32 mouse cellular contexts compared by ENCODE assay signal in the genomic region with DNA sequence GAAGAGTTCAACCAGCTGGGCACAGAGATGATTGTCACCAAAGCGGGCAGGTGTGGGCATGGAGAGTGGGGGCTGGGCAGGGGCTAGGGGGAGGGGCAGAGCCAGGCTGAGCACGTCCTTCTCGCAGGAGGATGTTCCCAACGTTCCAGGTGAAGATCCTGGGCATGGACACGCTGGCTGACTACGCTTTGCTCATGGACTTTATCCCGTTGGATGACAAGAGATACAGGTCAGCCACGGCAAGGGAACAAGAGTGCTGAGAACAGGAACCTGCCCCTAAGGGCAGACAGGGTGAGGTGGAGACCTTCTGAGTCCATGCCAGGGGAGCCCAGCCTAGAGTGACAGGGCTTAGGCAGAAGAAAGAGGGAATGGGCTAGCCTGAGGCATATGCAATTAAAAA. TPM values are rescaled to one million over a fixed set of nuclear protein-coding genes. Genes with fewer than 3 reads are reported as not detected.
DNase-seq lines count a peak whose midpoint lies in the region; ATAC-seq and TF ChIP-seq lines count a peak whose summit lies in the region.
"Had no signal": no experiment of that assay in that cellular context is flagged by ENCODE, and none has a peak within 500 bp of the region (broad histone marks: within the 10 kb centered on the region; RNA-seq: fewer than 3 reads in every experiment).

No protein-coding gene starts in this region.

- no peak overlapping the region for H3K9ac ChIP-seq in liver, adult 2 months (ENCODE audit: low read depth, low read length)
- no peak overlapping the region for H3K9ac ChIP-seq in liver, postnatal 0 days (replicated peaks)
- no peak overlapping the region for H3K9ac ChIP-seq in midbrain, embryonic 11.5 days (ENCODE audit: low read length)
- H3K9ac ChIP-seq: embryonic facial prominence, embryonic 12.5 days; embryonic facial prominence, embryonic 15.5 days; forebrain, postnatal 0 days; hindbrain, embryonic 12.5 days; hindbrain, embryonic 15.5 days had no signal

- DNase-seq in kidney, adult 18-20 months, result peak; percentile 28
- no peak for DNase-seq in kidney, postnatal 4 days
- peak; percentile 68 for DNase-seq in liver, adult 2 months (ENCODE audit: extremely low read depth, low read depth, low spot score)
- no peak for DNase-seq in liver, postnatal 0 days
- peak; percentile 47 to 79 for DNase-seq in kidney, postnatal 25 days
- no peak for DNase-seq in midbrain, embryonic 11.5 days (ENCODE audit: low spot score, missing footprints)
- no peak for DNase-seq in left cerebral cortex, adult 2 months (ENCODE audit: extremely low spot score in 1 of 2, low spot score in 2 of 2)
- DNase-seq: adrenal gland, adult 2 months; adrenal gland, postnatal 14 days; cerebellum, adult 11 months; cerebellum, adult 2 months; cerebellum, adult 9-11 months; cerebellum, postnatal 25 days; forebrain, postnatal 0 days; gastrocnemius, postnatal 14 days had no signal

- H3K4me3 ChIP-seq in liver, adult 2 months (ENCODE audit: insufficient read depth, low read depth, low read length), result no peak overlapping the region
- no peak overlapping the region for H3K4me3 ChIP-seq in liver, postnatal 0 days (ENCODE audit: low read depth, low read length)
- no peak overlapping the region for H3K4me3 ChIP-seq in midbrain, embryonic 11.5 days (ENCODE audit: low read depth, low read length)
- no peak overlapping the region for H3K4me3 ChIP-seq in left cerebral cortex, adult 2 months
- H3K4me3 ChIP-seq: embryonic facial prominence, embryonic 12.5 days; embryonic facial prominence, embryonic 15.5 days; hindbrain, embryonic 12.5 days; hindbrain, embryonic 15.5 days had no signal

- H3K79me2 ChIP-seq in liver, adult 2 months (ENCODE audit: control insufficient read depth, insufficient read depth, low read length), result no peaks in the 10 kb centered on the region

- H3K4me1 ChIP-seq in liver, adult 2 months (ENCODE audit: control insufficient read depth, insufficient read depth, low read length), result peaks cover 13% of the 10 kb centered on the region
- peaks cover 14% of the 10 kb centered on the region for H3K4me1 ChIP-seq in liver, postnatal 0 days (ENCODE audit: insufficient read depth)
- peaks cover 13% of the 10 kb centered on the region for H3K4me1 ChIP-seq in midbrain, embryonic 11.5 days (ENCODE audit: control insufficient read depth, insufficient read depth, low read length)

- no peak for TF ChIP-seq CTCF in liver, adult 2 months (IDR thresholded peaks at IDR 0.05; ENCODE audit: low read depth, low read length)
- TF ChIP-seq CTCF in liver, postnatal 0 days (IDR thresholded peaks at IDR 0.05; ENCODE audit: low read depth), result no peak
- no peak for TF ChIP-seq CTCF in left cerebral cortex, adult 2 months (IDR thresholded peaks at IDR 0.05)

- WGBS in liver, adult 2 months, result 30% methylated on average over 8 of the region's 8 CpGs
- WGBS in liver, postnatal 0 days (ENCODE audit: insufficient replicate concordance), result 63% methylated on average over 8 of the region's 8 CpGs
- 89% methylated on average over 8 of the region's 8 CpGs for WGBS in midbrain, embryonic 11.5 days

- H3K9me3 ChIP-seq in liver, postnatal 0 days (ENCODE audit: low read length), result no peaks in the 10 kb centered on the region
- H3K9me3 ChIP-seq in midbrain, embryonic 11.5 days (ENCODE audit: control insufficient read depth, low read length), result no peaks in the 10 kb centered on the region
- H3K9me3 ChIP-seq: embryonic facial prominence, embryonic 12.5 days; embryonic facial prominence, embryonic 15.5 days; hindbrain, embryonic 12.5 days; hindbrain, embryonic 15.5 days had no signal

- no peaks in the 10 kb centered on the region for H3K27me3 ChIP-seq in liver, adult 2 months (ENCODE audit: control insufficient read depth, insufficient read depth, low read length)
- no peaks in the 10 kb centered on the region for H3K27me3 ChIP-seq in liver, postnatal 0 days (ENCODE audit: insufficient read depth, low read length)
- H3K27me3 ChIP-seq in midbrain, embryonic 11.5 days (ENCODE audit: control insufficient read depth, insufficient read depth, low read length), result peaks cover 3% of the 10 kb centered on the region; the same call in 1 of the 2 replicates
- H3K27me3 ChIP-seq: embryonic facial prominence, embryonic 12.5 days; embryonic facial prominence, embryonic 15.5 days; hindbrain, embryonic 15.5 days had no signal

- H3K4me2 ChIP-seq in liver, postnatal 0 days (ENCODE audit: low read depth, low read length), result no peak overlapping the region
- no peak overlapping the region for H3K4me2 ChIP-seq in midbrain, embryonic 11.5 days
- H3K4me2 ChIP-seq: embryonic facial prominence, embryonic 12.5 days; embryonic facial prominence, embryonic 15.5 days; heart, embryonic 11.5 days; hindbrain, embryonic 12.5 days; hindbrain, embryonic 15.5 days had no signal

- TF ChIP-seq POLR2A in liver, adult 2 months (IDR thresholded peaks at IDR 0.05; ENCODE audit: extremely low read depth, insufficient read depth, low read length), result no peak

- TF ChIP-seq EP300 in liver, postnatal 0 days (IDR thresholded peaks at IDR 0.05; ENCODE audit: low read depth), result no peak

- intact Hi-C loops in left cerebral cortex, adult 2 months (cut with DNase I), result no loop called here

- H3K27ac ChIP-seq in liver, adult 2 months (replicated peaks; ENCODE audit: insufficient read depth, low read depth, low read length), result no peak overlapping the region
- no peak overlapping the region for H3K27ac ChIP-seq in liver, postnatal 0 days (ENCODE audit: low read depth)
- H3K27ac ChIP-seq in midbrain, embryonic 11.5 days (ENCODE audit: low read depth, low read length), result no peak overlapping the region
- no peak overlapping the region for H3K27ac ChIP-seq in left cerebral cortex, adult 2 months
- H3K27ac ChIP-seq: embryonic facial prominence, embryonic 12.5 days; embryonic facial prominence, embryonic 15.5 days; hindbrain, embryonic 12.5 days; hindbrain, embryonic 15.5 days had no signal

- no peak for ATAC-seq in liver, postnatal 0 days
- ATAC-seq in midbrain, embryonic 11.5 days (ENCODE audit: low FRiP score), result no peak
- ATAC-seq: CD4-positive, CD25-positive, alpha-beta regulatory T cell, adult 4 months; forebrain, embryonic 14.5 days; forebrain, postnatal 0 days had no signal

- no peaks in the 10 kb centered on the region for H3K36me3 ChIP-seq in liver, adult 2 months (ENCODE audit: control insufficient read depth, insufficient read depth, low read length)
- no peaks in the 10 kb centered on the region for H3K36me3 ChIP-seq in liver, postnatal 0 days (replicated peaks; ENCODE audit: insufficient read depth, low read length)
- no peaks in the 10 kb centered on the region for H3K36me3 ChIP-seq in midbrain, embryonic 11.5 days (ENCODE audit: control insufficient read depth, insufficient read depth, low read length)
- H3K36me3 ChIP-seq: embryonic facial prominence, embryonic 15.5 days; hindbrain, embryonic 12.5 days; hindbrain, embryonic 15.5 days had no signal

RNA-seq across cellular contexts. Expression of gene Nudt8, which starts 3.6 kb away (rescaled TPM):
- total RNA-seq in liver, adult 2 months (2014; rRNA removed), result 30.1 and 36.0 TPM in 2 replicates
- polyA plus RNA-seq in liver, adult 2 months (2012; rRNA removed), result 13.4 and 18.5 TPM in 2 replicates
- 22.0 and 23.0 TPM in 2 replicates for polyA plus RNA-seq in liver, postnatal 0 days (2015; fragmentation: Nextera tagmentation; extraction: Ambion mirVana)
- polyA plus RNA-seq in midbrain, embryonic 11.5 days (2014; fragmentation: Nextera tagmentation; extraction: Ambion mirVana), result 14.0 and 15.1 TPM in 2 replicates
- total RNA-seq in left cerebral cortex, adult 2 months (2021), result 10 to 100 TPM in 1 of 2 experiments, 1 to 10 TPM in 1; 8.3 to 10.2 TPM

RNA-seq across cellular contexts. Expression of gene Gm49405, which starts 3.7 kb away (rescaled TPM):
- 0.54 and 0.92 TPM in 2 replicates for total RNA-seq in liver, adult 2 months (2014; rRNA removed)
- 0.72 and 1.1 TPM in 2 replicates for polyA plus RNA-seq in liver, adult 2 months (2012; rRNA removed)
- 0.26 and 0.49 TPM in 2 replicates for polyA plus RNA-seq in liver, postnatal 0 days (2015; fragmentation: Nextera tagmentation; extraction: Ambion mirVana)
- polyA plus RNA-seq in midbrain, embryonic 11.5 days (2014; fragmentation: Nextera tagmentation; extraction: Ambion mirVana), result 0.87 and 1.5 TPM in 2 replicates
- total RNA-seq in left cerebral cortex, adult 2 months (2021), result 1 to 10 TPM; 1.8 TPM

RNA-seq across cellular contexts. Expression of gene Tbx10, which starts 4.2 kb away (rescaled TPM):
- not detected in 2 replicates for total RNA-seq in liver, adult 2 months (2014; rRNA removed)
- not detected in 2 replicates for polyA plus RNA-seq in liver, adult 2 months (2012; rRNA removed)
- not detected in 2 replicates for polyA plus RNA-seq in liver, postnatal 0 days (2015; fragmentation: Nextera tagmentation; extraction: Ambion mirVana)
- polyA plus RNA-seq in midbrain, embryonic 11.5 days (2014; fragmentation: Nextera tagmentation; extraction: Ambion mirVana), result not detected in 2 replicates
- total RNA-seq in left cerebral cortex, adult 2 months (2021), result not detected
- total RNA-seq: adrenal gland, adult 2 months; adrenal gland, postnatal 14 days; common myeloid progenitor, adult 5-6 weeks; forebrain, postnatal 0 days; gastrocnemius, postnatal 14 days; gastrocnemius, postnatal 4 days; heart, adult 8-10 months; heart, postnatal 25 days; hematopoietic stem cell, adult 5-6 weeks; MEL had no signal
- polyA plus RNA-seq: adrenal gland, adult 2 months; CD4-positive, CD25-positive, alpha-beta regulatory T cell, adult 4 months; embryonic facial prominence, embryonic 12.5 days; embryonic facial prominence, embryonic 15.5 days; forebrain, embryonic 11.5 days; forebrain, embryonic 14.5 days; forebrain, postnatal 0 days; frontal cortex, adult 2 months; heart, embryonic 14.5 days; heart, postnatal 0 days had no signal

RNA-seq across cellular contexts. Expression of gene Doc2g, which starts 6.4 kb away (rescaled TPM):
- total RNA-seq in liver, adult 2 months (2014; rRNA removed), result 0.74 and 0.87 TPM in 2 replicates
- 2.3 and 4.9 TPM in 2 replicates for polyA plus RNA-seq in liver, adult 2 months (2012; rRNA removed)
- polyA plus RNA-seq in liver, postnatal 0 days (2015; fragmentation: Nextera tagmentation; extraction: Ambion mirVana), result 0.36 and 0.74 TPM in 2 replicates
- 1.5 TPM in 2 replicates for polyA plus RNA-seq in midbrain, embryonic 11.5 days (2014; fragmentation: Nextera tagmentation; extraction: Ambion mirVana)
- total RNA-seq in left cerebral cortex, adult 2 months (2021), result 1 to 10 TPM; 4.8 to 5.9 TPM

RNA-seq across cellular contexts. Expression of gene Acy3, which starts 10.4 kb away (rescaled TPM):
- total RNA-seq in liver, adult 2 months (2014; rRNA removed), result 44.3 and 49.8 TPM in 2 replicates
- 232 and 326 TPM in 2 replicates for polyA plus RNA-seq in liver, adult 2 months (2012; rRNA removed)
- polyA plus RNA-seq in liver, postnatal 0 days (2015; fragmentation: Nextera tagmentation; extraction: Ambion mirVana), result 19.3 and 22.0 TPM in 2 replicates
- polyA plus RNA-seq in midbrain, embryonic 11.5 days (2014; fragmentation: Nextera tagmentation; extraction: Ambion mirVana), result 1.0 and 1.6 TPM in 2 replicates
- 1 to 10 TPM; 3.3 to 4.1 TPM for total RNA-seq in left cerebral cortex, adult 2 months (2021)

Comparison
In these comparisons a context has a peak if more than half of its experiments do, and no peak if none do; other contexts are left out.
1. DNase-seq: peak in kidney, adult 18-20 months (single experiment), liver, adult 2 months (single experiment) and kidney, postnatal 25 days (2 of 2); none in kidney, postnatal 4 days (0 of 2), liver, postnatal 0 days (single experiment), midbrain, embryonic 11.5 days (single experiment) and left cerebral cortex, adult 2 months (0 of 2).